Mouse (Mus musculus): ENCODE results near the gene Gm9. TPM values are rescaled to one million over a fixed set of nuclear protein-coding genes. Genes with fewer than 3 reads are reported as not detected.
"Not testable (repeated sequence)": the region's sequence is repeated elsewhere in the genome, so short reads cannot be mapped to it uniquely, and the experiment has no call there.

Gm9 gene
- not detected for total RNA-seq (2022)

DNA sequence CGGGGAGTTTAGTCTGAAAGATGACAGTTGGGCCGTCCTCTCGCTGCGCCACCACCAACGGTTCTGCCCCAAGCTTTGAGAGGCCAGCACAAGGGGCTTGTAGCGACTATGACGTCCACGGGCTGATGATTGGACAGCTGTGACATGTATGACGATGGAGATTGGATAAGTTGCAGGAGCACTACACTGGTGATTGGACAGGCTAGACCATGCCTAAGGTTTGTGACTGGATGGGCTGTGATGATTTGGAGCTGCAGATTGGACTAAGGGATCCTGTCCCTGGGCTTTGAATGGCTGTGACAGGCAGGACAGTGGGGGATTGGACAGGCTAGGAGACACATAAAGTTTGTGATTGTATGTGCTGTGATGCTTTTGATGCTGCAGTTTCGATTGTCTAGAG lies at the start of gene Gm9:
Gm9 (minus strand) TSS at position 101 of the 400 bp plus-strand sequence.
- DNase-seq (ENCODE audit: low spot score): no peak

DNA sequence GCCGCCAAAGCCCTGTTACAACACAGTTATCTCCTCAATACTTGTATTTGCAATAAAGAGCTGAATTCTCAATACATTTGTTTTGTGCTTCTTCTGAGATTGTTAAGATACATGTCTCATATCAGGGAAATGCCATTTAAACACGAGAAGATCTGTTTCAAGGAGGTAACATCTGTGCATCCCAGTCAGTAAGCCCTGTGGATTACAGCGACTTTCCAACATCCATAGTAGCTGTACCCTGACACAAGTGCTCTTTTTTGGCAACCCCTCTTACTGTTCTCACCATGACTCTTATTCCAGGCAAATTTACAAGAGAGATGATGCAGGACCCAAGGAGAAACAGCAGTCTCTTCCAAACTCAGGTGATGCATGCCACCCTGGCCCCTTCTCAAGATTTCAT lies 38.8 kb upstream of the Gm9 start, which contains the start of gene Rhox3a:
Rhox3a (plus strand) TSS at position 301 of the 400 bp plus-strand sequence.
- DNase-seq (ENCODE audit: low spot score): not testable (repeated sequence)

DNA sequence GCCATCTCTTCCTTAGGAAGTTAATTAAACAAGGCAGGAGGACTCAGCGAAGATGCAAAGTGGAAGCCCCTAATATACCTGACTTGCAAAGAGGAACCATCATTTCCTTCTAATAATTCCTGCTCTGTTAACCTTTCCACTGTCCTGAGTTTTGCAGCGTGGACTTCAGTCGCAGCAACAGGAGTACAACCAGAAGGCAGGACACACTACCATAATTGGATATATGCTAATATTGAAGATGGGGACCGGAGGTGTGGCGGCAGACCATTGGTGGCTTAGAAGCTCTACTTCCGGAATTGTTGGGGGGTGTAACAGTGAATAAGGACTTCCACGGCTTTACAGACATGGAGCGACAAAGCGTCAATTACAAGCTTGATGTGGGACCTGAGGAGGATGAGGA lies 33.8 kb upstream of the Gm9 start, which contains the start of gene Rhox2a:
Rhox2a (plus strand) TSS at position 301 of the 400 bp plus-strand sequence.
- not testable (repeated sequence) for DNase-seq (ENCODE audit: low spot score)

DNA sequence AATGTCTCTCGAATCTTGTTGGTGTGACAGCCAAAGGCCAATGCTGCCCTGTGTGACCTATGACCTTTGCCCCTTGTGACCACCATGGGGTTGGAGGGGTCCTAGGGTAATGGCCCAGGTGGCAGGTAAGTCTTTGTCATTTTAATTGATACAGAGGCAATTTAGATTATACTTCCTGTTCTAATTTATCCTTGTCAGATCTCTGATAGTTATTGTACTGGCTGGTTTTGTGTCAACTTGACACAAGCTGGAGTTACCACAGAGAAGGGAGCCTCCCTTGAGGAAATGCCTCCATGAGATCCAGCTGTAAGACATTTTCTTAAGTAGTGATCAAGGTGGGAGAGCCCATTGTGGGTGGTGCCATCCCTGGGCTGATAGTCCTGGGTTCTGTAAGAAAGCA lies 11.3 kb upstream of the Gm9 start, which contains the start of gene Rhox1:
Rhox1 (minus strand) TSS at position 101 of the 400 bp plus-strand sequence.
- not testable (repeated sequence) for DNase-seq (ENCODE audit: low spot score)

DNA sequence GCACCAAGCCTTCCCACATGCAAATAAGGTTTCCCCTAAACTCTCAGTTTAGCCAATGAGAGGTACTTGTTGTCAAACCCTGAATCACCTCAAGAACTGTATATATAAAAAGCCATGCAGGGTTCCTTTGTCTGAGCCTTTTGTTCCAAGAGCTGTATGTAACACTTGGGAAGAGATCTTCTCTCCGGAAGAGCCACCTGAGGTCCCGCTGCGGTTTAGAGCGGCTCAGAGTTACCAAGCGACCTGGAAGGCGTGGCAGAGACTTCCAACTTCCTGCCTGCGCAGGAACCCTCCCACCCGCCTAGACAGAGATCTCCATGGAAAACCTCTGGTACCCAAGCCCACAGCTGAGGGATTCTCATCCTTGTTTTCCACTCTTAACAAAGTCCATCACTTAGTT lies 12.2 kb downstream of the Gm9 start:
- no peak for DNase-seq (ENCODE audit: low spot score)

DNA sequence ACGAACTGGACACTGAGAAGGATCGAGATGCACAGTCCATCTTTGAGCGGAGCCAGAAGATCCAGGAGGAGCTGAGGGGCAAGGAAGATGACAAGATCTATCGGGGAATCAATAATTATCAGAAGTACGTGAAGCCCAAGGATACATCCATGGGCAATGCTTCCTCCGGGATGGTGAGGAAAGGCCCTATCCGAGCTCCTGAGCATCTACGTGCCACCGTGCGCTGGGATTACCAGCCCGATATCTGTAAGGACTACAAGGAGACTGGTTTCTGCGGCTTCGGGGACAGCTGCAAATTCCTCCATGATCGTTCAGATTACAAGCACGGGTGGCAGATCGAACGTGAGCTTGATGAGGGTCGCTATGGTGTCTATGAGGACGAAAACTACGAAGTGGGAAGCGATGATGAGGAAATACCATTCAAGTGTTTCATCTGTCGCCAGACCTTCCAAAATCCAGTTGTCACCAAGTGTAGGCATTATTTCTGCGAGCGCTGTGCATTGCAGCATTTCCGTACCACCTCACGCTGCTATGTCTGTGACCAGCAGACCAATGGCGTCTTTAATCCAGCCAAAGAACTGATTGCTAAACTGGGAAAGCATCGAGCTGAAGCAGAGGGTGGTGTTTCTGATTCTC lies 19.0 kb downstream of the Gm9 start:
- DNase-seq (ENCODE audit: low spot score): no peak

DNA sequence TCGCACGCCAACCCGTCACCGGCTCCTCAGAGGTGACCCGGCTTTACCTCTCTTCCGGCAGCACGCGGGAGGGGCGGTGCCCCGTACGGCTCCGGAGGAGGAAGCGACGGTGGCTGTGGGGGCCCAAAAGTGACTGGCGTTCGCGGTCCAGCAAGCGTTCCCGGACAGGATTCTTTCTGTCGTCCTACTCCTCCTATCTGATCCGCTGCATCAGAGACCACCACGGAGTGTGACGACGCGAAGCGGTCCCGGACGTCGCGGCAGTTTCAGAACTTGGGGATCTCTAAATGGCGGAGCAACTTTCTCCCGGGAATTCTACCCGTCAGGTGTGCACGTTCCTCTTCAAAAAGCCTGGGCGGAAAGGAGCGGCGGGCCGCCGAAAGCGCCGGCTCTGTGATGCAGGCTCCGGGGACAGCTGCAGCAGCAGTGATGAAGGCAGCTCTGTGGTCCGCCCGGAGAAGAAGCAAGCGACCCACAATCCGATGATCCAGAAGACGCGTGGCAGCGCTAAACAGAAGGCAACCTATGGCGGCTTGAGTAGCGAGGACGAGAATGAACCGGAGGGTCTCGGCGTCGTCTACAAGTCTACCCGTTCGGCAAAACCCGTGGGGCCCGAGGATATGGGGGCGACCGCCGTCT lies 19.6 kb downstream of the Gm9 start, which contains the start of the genes Ndufa1 and Rnf113a1:
Ndufa1 (minus strand) TSS at position 59 of the 639 bp plus-strand sequence.
Rnf113a1 (plus strand) TSS at position 141 of the 639 bp plus-strand sequence.
- peak; percentile 78 for DNase-seq (ENCODE audit: low spot score)

DNA sequence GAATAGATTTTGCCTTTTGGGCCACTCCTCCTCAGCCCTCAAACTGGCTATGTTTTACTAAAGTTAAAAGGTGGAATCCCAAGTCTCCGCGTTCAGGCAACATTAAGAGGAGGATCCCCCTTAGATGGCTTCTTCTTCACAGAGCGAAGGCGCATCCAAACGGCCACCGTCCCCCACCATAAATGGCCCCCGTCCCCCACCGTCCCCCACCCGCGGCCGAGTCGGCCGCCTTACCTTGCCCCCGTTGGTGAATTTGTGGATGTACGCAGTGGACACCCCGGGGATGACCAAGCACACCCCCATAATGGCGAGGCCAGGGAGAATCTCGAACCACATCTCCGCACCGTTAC lies 20.1 kb downstream of the Gm9 start:
- DNase-seq (ENCODE audit: low spot score): no peak

DNA sequence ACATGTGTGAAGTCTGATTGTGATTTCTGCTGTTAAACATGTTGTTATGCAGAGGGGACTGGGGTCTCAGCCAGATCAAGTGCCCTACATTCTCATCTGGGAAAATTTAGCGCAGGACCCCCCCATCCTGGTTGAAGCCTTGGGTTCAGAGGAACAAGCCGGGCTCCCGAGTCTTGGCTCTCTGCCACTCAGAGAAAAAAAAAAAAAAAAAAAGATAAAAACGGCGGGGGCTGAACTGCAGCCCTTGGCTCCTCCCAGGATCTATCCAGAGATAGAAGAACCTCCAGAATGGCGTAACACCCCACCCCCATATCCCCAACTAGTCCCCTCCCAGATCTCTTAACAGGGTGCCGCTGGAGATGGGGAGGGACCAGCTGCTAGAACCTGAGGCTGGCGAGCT lies 26.4 kb downstream of the Gm9 start:
- DNase-seq (ENCODE audit: low spot score): not testable (repeated sequence)

DNA sequence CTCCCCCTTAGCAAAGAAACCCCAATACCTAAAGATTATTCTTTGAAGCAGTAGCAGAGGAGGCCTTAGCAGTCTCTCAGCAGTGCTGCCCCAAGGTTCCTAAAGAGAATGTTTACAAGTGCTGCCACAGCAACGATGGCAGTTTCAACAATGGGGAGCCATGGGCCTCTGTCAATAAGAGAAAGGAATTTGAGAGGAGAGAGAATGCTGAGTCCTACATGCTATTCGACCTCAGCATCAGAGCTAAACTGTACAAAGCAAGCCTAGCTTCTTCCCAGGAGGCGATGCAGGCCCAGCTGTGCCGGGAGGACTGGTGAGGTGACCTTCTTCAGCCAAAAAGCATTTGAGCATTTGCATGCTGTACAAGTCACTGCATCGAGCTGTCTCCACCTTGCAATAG lies 42.1 kb downstream of the Gm9 start, which contains the start of gene Akap14:
Akap14 (minus strand) TSS at position 101 of the 400 bp plus-strand sequence.
- DNase-seq (ENCODE audit: low spot score): no peak

DNA sequence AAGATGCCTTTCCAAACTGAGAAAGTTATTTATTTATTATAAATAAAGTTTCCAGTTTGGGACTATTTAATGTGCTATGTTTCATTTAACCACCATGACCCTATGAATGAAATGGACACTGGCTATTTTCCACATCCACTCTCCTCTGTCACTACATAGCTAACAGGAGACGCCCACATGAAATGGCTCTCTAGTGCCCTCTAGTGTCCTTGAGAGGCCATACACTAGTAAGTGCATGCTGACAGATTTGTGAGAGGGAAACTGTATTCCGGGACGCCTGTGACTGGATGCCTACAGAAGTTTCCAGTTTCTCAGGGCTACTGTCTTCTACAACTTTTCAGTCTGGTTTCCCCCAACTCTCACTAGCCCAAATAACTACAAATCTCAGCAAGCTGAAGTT lies 43.8 kb downstream of the Gm9 start:
- peak; percentile 26 for DNase-seq (ENCODE audit: low spot score)

DNA sequence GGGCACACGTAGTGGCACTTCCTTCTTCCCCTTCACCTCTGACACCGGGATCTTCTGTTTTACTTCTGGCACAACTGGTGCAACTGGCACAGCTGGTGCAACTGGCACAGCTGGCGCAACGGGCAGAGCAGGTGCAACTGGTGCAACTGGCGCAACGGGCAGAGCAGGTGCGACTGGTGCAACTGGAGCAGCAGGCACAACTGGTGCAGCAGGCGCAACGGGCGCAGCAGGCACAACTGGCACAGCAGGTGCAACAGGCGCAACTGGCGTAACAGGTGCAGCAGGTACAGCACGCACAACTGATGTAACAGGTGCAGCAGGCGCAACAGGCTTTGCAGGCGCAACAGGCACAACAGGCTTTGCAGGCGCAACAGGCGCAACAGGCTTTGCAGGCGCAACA lies 47.7 kb downstream of the Gm9 start:
- no peak for DNase-seq (ENCODE audit: low spot score)

DNA sequence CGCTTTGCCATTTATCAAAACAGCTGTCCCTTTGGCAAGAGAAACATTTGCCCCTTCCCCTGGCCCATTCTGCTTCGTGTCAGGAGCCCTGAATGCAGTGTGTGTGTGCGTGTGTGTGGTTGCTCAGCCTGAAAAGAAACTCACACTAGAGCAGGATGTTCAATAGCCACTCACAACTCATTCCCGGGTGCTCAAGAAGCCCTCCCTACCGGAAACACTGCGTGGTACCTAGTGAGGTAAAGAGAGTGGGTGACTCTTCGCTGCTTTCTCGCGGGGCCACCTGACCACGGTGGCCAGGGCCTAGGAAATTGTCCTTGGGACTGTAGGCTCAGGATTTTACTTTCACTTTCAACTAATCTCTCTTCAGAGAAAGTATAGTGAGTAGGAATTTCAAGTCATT lies 49.7 kb downstream of the Gm9 start:
- DNase-seq (ENCODE audit: low spot score): no peak

Other genes with a start within 250 kb of the Gm9 start
- 1 to 10 TPM; 2.4 to 6.1 (median 3.7) TPM for gene Sept6, start 219.2 kb downstream of the Gm9 start, total RNA-seq (2022)
- gene Sowahd, start 162.2 kb downstream of the Gm9 start, total RNA-seq (2022): not detected
- gene Rpl39, start 125.6 kb downstream of the Gm9 start, total RNA-seq (2022): 100 to 1,000 TPM; 254 to 346 (median 312) TPM
- 10 to 100 TPM in 1 of 4 experiments, 1 to 10 TPM in 3; 6.6 to 10.5 (median 7.5) TPM for gene Upf3b, start 100.7 kb downstream of the Gm9 start, total RNA-seq (2022)
- 10 to 100 TPM; 10.2 to 11.2 (median 10.6) TPM for gene Nkap, start 84.2 kb downstream of the Gm9 start, total RNA-seq (2022)
- not detected for gene Akap14, start 42.2 kb downstream of the Gm9 start, total RNA-seq (2022)
- 1,000 to 10,000 TPM in 1 of 4 experiments, 100 to 1,000 TPM in 3; 768 to 1,020 (median 863) TPM for gene Ndufa1, start 19.9 kb downstream of the Gm9 start, total RNA-seq (2022)
- 1 to 10 TPM; 1.4 to 2.1 (median 1.8) TPM for gene Rnf113a1, start 19.8 kb downstream of the Gm9 start, total RNA-seq (2022)
- not detected for gene Rhox1, start 11.2 kb upstream of the Gm9 start, total RNA-seq (2022)
- not detected for gene Rhox2a, start 33.9 kb upstream of the Gm9 start, total RNA-seq (2022)
- not detected for gene Rhox3a, start 38.9 kb upstream of the Gm9 start, total RNA-seq (2022)
- not detected for gene Rhox4a, start 54.3 kb upstream of the Gm9 start, total RNA-seq (2022)
- gene Rhox3a2, start 169.0 kb upstream of the Gm9 start, total RNA-seq (2022): not detected
- not detected for gene Rhox4a2, start 179.8 kb upstream of the Gm9 start, total RNA-seq (2022)
- not detected for gene Rhox2b, start 201.0 kb upstream of the Gm9 start, total RNA-seq (2022)
- not detected for gene Rhox4b, start 221.5 kb upstream of the Gm9 start, total RNA-seq (2022)
- under 1 TPM in 1 of 4 experiments, not detected in 3; 0.85 TPM for gene Rhox2c, start 242.6 kb upstream of the Gm9 start, total RNA-seq (2022)
- gene Rhox3c, start 247.5 kb upstream of the Gm9 start, total RNA-seq (2022): not detected